ENCODE assay signal across 9 mouse cellular contexts in the genomic region with DNA sequence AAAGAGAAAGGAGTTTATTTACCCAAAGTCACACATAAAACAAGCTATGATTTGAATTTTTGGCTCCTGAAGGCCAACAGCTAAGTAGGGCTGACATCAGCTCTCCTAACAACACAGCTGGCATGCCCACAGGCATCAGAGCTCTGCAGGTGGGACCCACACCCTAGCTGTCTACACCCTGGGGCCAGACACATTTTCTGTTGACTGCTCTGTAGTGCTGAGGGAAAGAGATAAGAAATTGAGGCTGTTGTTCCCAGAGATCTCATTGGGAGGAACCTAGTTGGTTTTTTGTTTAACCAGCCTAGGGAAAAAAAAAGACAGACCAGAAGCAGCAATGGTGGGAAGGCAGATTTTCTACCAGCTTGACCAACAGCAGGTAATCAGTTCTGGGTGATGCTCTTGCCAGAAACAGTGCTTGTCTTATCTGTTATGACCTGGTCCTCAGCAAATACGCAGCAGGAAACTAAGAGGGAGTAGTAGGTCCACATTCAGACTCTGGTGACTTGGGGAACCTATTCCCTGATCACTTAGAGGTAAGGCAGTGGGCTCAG. TPM values are rescaled to one million over a fixed set of nuclear protein-coding genes. Genes with fewer than 3 reads are reported as not detected.
DNase-seq lines count a peak whose midpoint lies in the region; ATAC-seq and TF ChIP-seq lines count a peak whose summit lies in the region.
"Had no signal": no experiment of that assay in that cellular context is flagged by ENCODE, and none has a peak within 500 bp of the region (broad histone marks: within the 10 kb centered on the region; RNA-seq: fewer than 3 reads in every experiment).

No protein-coding gene starts in this region.

- no peak overlapping the region for H3K4me2 ChIP-seq in lung, embryonic 14.5 days

- H3K9me3 ChIP-seq in lung, embryonic 14.5 days (ENCODE audit: low read depth, low read length): no peaks in the 10 kb centered on the region

- intact Hi-C loops in left cerebral cortex, postnatal 10 days (cut with DNase I): no loop called here

- peaks cover 11% of the 10 kb centered on the region for H3K27me3 ChIP-seq in lung, embryonic 14.5 days (ENCODE audit: insufficient read depth, low read length)
- 0 out of 2 replicates have a peak, but pooled peaks cover 1% of the 10 kb centered on the region for H3K27me3 ChIP-seq in spleen, adult 2 months (ENCODE audit: control insufficient read depth, insufficient read depth, low read length)

- DNase-seq in cerebellum, adult 11-12 months: peak; percentile 71
- DNase-seq in cerebellum, adult 8-10 months: no peak
- no peak for DNase-seq in lung, embryonic 14.5 days
- DNase-seq in lung, postnatal 14 days: no peak
- DNase-seq in spleen, adult 2 months (ENCODE audit: low read depth in 1 of 2, low spot score in 2 of 2): no peak
- DNase-seq in kidney, postnatal 10 days: no peak
- DNase-seq in left cerebral cortex, postnatal 10 days (ENCODE audit: extremely low spot score in 1 of 2, low spot score in 2 of 2): no peak
- DNase-seq: heart, postnatal 36 days had no signal

- WGBS in lung, embryonic 14.5 days: 74% methylated on average over 1 of the region's 1 CpGs
- 75% methylated on average over 1 of the region's 1 CpGs for WGBS in spleen, adult 2 months

- ATAC-seq in lung, embryonic 14.5 days (ENCODE audit: insufficient read depth): no peak
- peak; percentile 68 for ATAC-seq in erythroblast, adult 5-6 weeks (replicated peaks; ENCODE audit: low FRiP score, poor library complexity, severe bottlenecking)

- no peak overlapping the region; the same call in 1 of the 2 replicates for H3K9ac ChIP-seq in lung, embryonic 14.5 days

- no peak for TF ChIP-seq POLR2A in spleen, adult 2 months (IDR thresholded peaks at IDR 0.05; ENCODE audit: low read depth, low read length)

- H3K27ac ChIP-seq in lung, embryonic 14.5 days (ENCODE audit: low read depth): no peak overlapping the region; the same call in 1 of the 2 replicates
- H3K27ac ChIP-seq in spleen, adult 2 months (ENCODE audit: insufficient read depth, low read length): peak overlapping the region; percentile 1; the same call in 1 of the 2 replicates

- 0 out of 2 replicates have a peak, but pooled peaks cover 3% of the 10 kb centered on the region for H3K4me1 ChIP-seq in lung, embryonic 14.5 days (ENCODE audit: insufficient read depth)
- peaks cover 2% of the 10 kb centered on the region; the same call in 1 of the 2 replicates for H3K4me1 ChIP-seq in spleen, adult 2 months (ENCODE audit: control insufficient read depth, insufficient read depth, insufficient read length)

- H3K36me3 ChIP-seq in lung, embryonic 14.5 days (ENCODE audit: insufficient read depth): no peaks in the 10 kb centered on the region
- no peaks in the 10 kb centered on the region for H3K36me3 ChIP-seq in spleen, adult 2 months (ENCODE audit: control insufficient read depth, insufficient read depth, low read length)

- no peak for TF ChIP-seq CTCF in lung, embryonic 14.5 days (IDR thresholded peaks at IDR 0.05; ENCODE audit: low read depth)
- TF ChIP-seq CTCF in spleen, adult 2 months (IDR thresholded peaks at IDR 0.05; ENCODE audit: extremely low read depth, insufficient read depth, insufficient read length, insufficient replicate concordance): no peak

- peak overlapping the region; percentile 14; the same call in 1 of the 2 replicates for H3K4me3 ChIP-seq in lung, embryonic 14.5 days (ENCODE audit: low read depth, low read length)
- peak overlapping the region; percentile 51 for H3K4me3 ChIP-seq in spleen, adult 2 months (ENCODE audit: extremely low read depth, insufficient read depth, insufficient read length)

RNA-seq across cellular contexts. Expression of gene Slc22a4, which starts 1.3 kb away (rescaled TPM):
- 0.38 and 0.45 TPM in 2 replicates for polyA plus RNA-seq in lung, embryonic 14.5 days (2014; fragmentation: Nextera tagmentation; extraction: Ambion mirVana)
- total RNA-seq in erythroblast, adult 5-6 weeks (2015; ENCODE audit: low replicate concordance): 154 and 157 TPM in 2 replicates
- total RNA-seq in erythroblast, adult 5-6 weeks (2017; ENCODE audit: low replicate concordance): 202 and 262 TPM in 2 replicates
- polyA plus RNA-seq in spleen, adult 2 months (2012; rRNA removed): 4.6 and 5.4 TPM in 2 replicates
- 1 to 10 TPM; 3.7 to 7.1 TPM for total RNA-seq in left cerebral cortex, postnatal 10 days (2021)

RNA-seq across cellular contexts. Expression of gene Pdlim4, which starts 42.2 kb away (rescaled TPM):
- polyA plus RNA-seq in lung, embryonic 14.5 days (2014; fragmentation: Nextera tagmentation; extraction: Ambion mirVana): 12.1 and 12.6 TPM in 2 replicates
- total RNA-seq in erythroblast, adult 5-6 weeks (2015; ENCODE audit: low replicate concordance): 2.1 and 15.6 TPM in 2 replicates
- 0.56 TPM in 1 of 2 replicates, not detected in the other for total RNA-seq in erythroblast, adult 5-6 weeks (2017; ENCODE audit: low replicate concordance)
- polyA plus RNA-seq in spleen, adult 2 months (2012; rRNA removed): 53.3 and 73.3 TPM in 2 replicates
- 10 to 100 TPM; 10.7 to 11.4 TPM for total RNA-seq in left cerebral cortex, postnatal 10 days (2021)

RNA-seq across cellular contexts. Expression of gene Slc22a21, which starts 46.4 kb away (rescaled TPM):
- polyA plus RNA-seq in lung, embryonic 14.5 days (2014; fragmentation: Nextera tagmentation; extraction: Ambion mirVana): 5.7 and 5.8 TPM in 2 replicates
- 12.1 and 23.4 TPM in 2 replicates for total RNA-seq in erythroblast, adult 5-6 weeks (2015; ENCODE audit: low replicate concordance)
- total RNA-seq in erythroblast, adult 5-6 weeks (2017; ENCODE audit: low replicate concordance): 8.9 and 16.9 TPM in 2 replicates
- 1.6 and 1.8 TPM in 2 replicates for polyA plus RNA-seq in spleen, adult 2 months (2012; rRNA removed)
- 1 to 10 TPM; 2.4 to 2.9 TPM for total RNA-seq in left cerebral cortex, postnatal 10 days (2021)

Comparison
In these comparisons a context has a peak if more than half of its experiments do, and no peak if none do; other contexts are left out.
1. RNA of gene Slc22a4, which starts 1.3 kb away (total RNA-seq): 154 to 262 TPM in erythroblast, adult 5-6 weeks; 3.7 to 7.1 TPM in left cerebral cortex, postnatal 10 days; every median in the first group is over 10 times any median in the second.